Mouse (Mus musculus): Measurements from ENCODE around the gene Hsf5.

The Hsf5 gene

DNA sequence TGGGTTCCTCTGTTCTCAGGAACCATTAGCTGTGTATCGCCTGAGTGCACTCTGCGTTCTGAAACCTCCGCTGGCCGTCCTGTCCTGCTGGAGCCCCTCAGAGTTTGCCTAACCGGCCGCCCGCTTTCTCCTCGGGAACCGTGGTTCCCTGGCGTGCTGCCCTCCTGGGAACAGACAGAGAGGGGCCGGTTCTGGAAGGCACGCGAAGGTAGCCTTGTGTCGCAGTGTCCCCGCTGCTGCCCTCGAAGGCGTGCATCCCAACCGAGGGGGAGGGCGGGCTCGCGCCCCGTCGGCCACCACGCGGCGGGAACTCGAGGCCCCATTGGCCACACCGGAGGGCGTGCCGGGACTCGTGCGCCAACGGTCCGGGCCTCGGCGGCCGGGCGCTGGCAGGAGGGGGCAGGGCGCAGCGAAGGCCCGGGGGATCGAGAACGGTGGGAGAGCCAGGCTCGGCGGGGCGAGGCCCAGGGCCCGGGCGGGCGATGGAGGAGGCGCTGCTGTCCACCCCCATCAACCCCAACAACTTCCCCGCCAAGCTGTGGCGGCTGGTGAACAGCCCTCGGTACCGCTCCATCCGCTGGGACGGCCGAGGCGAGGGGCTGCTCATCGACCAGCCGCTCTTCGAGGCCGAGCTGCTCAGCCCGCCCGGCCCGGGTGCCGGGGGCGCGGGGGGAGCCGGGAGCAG is at the start of gene Hsf5:
Gene Hsf5 (plus strand): TSS at position 375 of the 685 bp plus-strand sequence.
- DNase-seq (ENCODE audit: low spot score in 2 of 2): no peak

DNA sequence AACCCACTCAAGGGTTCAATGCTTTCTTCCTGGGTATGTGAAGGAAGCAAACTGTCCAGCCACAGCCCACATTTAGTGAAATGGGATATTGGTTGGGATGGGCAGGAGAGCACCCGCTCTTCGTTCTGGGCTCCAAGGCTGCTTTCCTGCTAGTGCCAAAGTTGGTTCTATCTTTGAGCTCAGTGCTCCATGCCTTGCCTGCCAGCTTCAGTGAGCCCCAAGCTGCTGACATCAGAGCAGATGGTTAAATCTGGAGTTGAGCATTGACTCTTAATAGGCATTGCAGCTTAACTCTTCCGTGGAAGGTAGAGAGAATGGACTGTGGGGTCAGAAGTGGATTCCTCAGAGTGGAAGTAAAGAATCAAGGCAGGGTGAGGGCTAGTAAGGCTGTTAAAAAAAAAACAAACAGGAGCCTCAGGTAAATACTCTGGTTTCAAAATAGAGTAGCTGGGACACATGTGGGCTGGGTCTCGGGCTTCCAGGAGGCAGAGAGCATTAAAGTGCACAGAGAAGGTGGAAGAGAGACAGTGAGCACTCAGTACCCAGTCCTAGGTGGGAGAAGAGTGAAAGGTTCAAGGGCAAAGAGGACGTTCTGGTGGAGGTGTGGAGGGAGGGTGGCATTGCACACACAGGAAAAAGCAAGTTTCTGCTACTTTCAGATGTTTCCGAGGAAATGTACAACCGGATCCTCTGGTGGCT is 48.6 kb upstream of the Hsf5 start, which contains the start of gene Sept4:
Gene Sept4 (plus strand): TSS at position 649 of the 699 bp plus-strand sequence.
- DNase-seq (ENCODE audit: low spot score in 2 of 2): no peak

DNA sequence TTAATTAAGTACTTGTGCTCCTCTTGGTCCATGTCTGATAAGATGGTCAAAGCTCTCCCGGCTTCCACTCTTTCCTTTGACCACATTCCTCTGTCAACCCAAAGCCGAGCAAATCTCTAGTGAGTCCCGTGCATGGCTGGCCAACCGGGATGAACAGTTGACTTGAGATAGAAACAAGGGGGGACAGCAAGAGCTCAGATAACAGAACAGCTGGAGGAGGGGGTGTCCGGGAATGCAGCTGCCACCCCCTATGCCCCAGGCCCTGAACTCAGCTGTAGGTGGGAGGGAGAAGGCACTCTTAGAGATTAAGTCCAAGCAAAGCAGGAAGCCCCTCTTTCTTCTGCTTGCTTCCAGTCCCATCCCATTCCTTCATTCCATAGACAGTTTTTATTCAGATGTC is 46.2 kb upstream of the Hsf5 start:
- no peak for DNase-seq (ENCODE audit: low spot score in 2 of 2)

DNA sequence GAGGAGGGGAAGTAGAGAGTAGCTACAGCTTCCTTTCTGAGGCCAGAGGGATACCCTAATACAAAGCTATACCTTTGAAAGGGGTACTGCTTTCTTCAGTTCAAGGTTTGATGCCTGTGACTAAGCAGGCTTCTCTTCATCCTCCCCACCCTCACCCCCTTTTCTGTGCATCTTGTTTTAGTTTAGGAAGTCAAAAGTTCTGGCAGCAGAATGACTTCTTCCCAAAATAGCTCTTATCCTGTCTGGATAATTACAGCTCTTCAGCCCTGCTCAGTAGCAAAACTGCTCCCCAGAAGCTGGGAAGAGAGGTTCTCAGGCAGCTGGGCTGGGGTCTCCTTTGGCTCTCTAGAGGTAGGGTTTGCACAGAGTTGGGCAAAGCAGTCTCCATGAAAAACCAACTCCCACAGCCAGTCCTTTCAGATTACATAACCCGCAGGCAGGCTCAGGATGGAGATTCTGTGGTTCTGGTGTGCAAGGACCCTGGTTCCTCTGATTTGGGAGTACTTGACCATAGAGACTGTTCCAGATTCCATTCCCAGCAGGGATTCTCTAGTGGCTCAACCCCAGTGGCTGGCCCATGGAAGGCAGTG is 45.5 kb upstream of the Hsf5 start:
- DNase-seq (ENCODE audit: low spot score in 2 of 2): no peak

DNA sequence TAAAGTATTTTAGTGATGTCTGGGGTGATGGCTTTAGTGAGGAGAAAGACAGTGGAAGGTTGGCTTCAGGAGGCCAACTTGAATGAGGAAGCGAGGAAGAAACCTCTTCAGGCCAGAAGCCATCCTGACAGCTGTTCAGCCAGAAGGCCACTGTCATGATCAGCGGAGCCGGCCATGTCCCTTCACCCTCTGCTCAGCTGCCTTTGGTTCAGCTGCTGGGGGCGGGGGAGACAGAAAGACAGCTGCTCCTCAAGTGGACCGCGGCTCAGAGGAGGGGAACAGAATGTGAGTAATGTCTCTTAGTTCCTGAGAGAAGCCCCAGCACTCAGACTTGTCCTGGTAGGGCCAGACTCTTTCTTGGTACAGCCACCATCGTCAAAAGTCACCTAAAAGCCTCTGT is 43.2 kb upstream of the Hsf5 start:
- DNase-seq (ENCODE audit: low spot score in 2 of 2): no peak

DNA sequence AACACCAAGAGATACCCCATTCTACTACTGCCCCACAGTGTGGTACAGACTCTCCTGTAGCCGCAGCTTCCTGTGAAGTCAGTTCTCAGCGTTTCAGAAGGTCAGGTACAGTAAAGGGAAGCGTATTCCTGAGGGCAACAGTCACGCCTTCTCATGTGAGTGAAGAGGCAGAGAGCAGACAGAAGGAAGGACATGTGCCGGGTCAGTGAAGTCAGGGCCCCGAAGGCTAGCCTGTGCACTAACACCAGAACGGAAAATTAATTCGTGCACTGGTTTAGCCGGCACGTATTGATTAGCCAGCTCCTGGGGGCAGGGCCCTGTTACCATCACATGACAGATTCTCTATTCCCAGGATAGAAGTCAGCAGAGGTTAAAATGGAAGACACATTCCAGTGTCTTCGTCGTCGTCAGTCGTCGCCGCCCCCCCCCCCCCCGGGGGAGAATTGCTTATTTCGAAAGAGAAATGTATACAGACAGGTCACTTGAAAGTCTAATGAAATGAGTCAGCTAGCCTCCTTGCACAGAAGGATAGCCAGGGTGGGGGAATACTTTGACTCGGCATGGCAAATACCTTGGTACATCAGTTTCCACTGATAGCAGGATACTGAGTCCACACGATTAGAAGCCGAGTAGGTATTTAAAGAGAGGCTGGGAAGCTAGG is 42.3 kb upstream of the Hsf5 start:
- DNase-seq (ENCODE audit: low spot score in 2 of 2): no peak

DNA sequence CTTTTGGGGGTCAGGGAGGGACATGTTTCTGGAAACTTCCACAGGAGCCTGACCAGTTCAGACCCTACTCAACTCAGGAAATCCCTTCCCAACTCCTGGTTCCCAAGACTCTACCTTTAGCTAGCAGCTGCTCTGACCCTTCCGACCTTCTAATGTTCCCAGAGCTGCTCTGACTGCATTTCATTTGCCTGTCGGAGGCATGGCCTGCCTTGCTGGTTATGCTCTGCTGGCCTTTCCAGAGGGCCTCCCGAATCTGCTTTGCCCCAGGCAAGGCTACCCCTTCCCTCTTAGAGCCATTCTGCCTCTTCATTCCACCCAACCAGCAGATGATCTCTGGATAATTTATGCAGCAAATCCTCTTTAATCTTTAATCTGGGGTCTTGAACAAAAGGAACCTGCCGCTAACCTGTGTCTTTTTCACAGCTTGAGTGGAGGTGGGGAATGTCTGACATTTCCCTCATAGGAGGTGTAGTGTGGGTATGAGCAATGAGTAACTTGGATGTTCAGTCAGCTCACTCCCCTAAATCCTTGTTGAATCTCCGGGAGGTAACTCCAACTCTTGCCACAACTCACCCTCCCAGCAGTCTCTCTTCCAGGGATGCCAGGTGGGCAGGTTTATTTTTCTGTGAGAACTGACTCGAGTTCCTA is 39.2 kb upstream of the Hsf5 start:
- no peak for DNase-seq (ENCODE audit: low spot score in 2 of 2)

DNA sequence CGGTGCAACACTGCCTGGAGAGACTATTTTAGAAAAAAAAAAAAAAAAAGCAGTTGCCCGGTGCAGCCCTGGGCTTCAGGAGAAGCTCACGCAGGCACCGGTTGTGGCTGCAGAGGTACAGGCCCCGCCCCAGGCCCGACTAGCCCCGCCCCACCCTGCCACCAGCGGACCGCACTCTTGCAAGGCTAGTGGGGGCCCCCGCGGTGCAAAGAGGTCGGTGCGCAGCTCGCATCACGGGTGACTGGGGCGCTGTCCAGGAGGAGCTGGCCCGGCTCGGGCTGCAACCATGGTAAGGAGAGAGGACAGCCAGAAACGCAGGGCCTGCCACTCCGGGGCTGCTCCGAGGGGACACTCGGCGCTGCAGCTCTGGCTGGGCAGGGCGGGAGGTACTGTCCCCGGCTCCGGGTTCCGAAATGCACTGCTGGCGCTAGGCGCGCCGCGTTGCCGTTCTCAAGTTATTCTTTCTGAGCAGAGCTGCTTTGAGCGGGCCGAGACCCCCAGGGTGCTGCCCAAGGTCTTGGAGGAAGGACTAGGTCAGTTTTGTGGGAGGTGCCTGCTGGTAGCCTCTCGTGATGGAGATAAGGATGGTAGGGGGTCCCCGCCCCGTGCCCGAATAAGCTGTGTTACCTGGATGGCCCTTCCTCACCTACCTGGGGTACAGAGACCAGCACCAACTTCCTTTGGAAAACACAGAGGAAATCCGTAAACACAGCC is 38.6 kb upstream of the Hsf5 start:
- DNase-seq (ENCODE audit: low spot score in 2 of 2): peak; percentile 39 to 51

DNA sequence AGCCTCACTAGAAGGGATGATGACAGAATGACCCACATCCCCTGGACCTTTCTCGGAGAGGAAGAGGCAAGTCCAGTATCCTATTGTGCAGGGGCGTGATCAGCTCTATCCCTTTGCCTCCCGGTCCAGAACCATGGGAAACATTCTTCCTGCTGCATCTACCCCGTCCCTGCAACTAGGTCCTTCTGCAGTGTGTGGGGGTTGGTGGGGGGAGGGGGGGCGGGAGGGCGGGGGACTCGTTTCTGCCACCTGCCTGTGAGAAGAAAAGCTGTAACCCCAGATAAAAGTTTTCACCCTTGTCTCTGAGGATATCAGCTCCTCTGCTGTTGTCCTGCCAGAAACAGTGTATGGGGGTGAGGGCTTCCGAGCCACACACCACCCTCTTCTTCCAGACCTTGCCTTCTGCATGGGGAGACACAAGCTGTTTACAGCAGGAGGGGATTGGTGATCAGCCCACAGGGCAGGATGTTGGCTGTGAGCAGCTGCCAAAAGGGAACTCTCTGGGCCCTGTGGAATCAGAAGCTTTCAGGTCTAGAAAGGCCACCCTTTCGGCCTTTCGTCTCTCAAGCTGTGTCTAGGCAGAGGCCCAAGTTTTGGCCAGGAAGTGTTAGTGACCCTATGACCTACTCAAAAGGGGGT is 37.9 kb upstream of the Hsf5 start:
- DNase-seq (ENCODE audit: low spot score in 2 of 2): peak in 1 of 2 experiments; percentile 40

DNA sequence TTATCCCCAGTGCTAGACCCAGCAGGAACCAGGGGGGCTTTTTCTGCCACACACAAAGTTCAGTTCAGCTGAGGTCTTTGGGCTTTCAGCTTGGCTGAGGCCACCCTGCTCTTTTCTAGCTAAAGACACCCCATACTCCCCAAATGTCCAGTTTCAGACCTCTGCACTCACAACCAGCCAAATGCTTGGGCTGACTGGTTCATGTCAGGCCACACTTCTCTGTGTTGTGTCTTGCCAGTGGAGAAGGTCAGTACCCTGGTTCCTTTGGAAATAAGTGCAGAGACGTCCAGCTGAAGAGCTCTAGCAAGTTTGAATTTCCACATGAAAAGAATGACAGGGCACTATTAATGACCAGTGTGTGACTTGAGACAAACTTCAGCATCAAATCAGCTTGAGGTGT is 37.3 kb upstream of the Hsf5 start:
- DNase-seq (ENCODE audit: low spot score in 2 of 2): no peak

DNA sequence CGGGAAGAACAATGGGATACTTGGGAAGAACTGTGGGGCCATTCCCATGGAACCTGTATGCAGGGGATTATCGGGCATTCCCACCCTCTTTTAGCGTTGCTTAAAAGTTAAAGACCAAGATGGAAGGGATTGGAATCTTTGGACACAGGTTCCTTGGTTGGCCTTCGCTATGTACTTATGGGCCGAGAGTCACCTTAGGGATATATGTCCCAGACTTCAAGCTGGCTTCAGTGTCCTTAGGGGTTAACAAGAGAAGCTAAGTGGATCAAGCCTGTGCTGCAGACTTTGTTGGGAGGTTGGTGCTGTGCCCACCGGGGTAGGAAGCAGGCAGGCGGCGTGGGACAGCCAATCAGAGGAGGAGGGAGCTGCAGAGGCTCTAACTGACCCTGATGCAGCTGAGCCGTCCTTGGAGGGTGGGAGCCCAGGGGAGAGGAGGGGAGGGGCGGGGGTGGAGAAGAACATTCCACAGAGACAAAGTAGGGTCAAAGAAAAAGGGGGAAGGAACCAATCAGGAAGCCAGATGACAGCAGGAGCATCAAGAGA is 36.4 kb upstream of the Hsf5 start:
- no peak for DNase-seq (ENCODE audit: low spot score in 2 of 2)

DNA sequence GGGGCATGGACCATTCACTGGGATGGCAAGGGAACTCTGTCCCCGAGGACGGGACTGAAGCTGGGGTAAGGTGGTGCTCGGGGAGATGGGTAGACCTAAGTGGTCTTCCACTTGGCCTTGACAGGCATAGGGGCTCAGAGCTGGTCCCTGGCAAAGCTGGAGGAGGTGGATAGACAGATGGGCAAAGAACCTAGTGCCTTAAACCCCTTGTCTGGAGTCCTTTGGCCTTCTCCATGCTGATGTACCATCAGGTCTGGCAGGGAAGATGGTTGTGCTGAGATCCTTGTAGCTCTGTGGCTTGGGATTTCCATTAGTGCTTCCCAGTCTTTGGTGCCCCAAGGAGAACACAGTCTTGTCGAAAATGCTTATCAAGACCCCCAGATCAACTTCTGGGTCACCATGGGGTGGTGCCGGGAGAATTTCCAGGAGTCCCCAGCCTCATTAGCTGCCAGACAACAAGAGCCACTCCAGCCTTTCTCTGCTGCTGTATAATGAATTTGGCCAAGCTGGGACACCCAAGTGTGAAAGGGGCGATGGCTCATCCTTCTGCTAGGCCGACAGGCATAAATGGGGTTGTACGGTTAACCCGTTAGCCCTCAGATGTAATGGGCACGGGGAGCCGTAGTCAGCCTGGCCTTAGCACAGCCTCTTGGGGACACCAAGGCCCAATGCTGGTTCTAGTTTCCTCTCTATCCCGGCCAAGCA is 35.7 kb upstream of the Hsf5 start:
- no peak for DNase-seq (ENCODE audit: low spot score in 2 of 2)

DNA sequence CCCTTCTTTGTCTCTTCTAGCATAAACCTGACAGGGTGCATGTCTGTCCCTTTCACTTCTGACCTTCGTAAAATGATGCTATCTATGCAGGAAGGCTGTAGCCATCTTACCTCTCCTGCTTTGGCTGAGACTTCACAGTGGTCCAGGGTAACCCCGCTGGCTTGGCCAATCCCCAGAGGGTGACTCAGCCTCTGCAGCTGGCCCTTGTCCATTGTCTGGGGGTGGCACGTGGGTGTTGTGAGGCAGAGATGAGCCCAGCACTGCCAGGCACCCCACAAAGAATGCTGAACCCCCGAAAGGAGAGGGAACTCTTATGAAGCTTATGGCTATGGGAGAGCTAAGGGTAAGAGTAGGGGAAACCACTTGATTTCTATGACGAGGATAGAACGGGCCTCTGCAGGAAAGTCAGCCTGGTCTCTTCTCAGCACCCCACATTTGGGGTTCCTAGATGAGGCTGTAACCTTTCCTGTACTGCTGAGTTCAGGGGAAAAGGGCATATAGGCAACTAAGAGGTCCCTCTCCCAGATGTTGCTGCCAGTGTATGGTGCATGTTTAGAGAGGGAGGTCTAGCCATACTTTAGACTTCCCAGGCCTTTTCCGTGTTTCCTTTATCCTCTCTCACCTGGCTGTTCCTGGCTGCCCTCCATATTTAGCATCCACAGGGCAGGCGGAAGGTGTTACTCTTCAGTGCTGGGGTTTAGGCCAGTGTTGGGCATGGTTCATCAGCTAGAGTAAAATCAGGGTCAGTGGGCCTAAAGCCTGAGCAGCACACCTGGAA is 34.8 kb upstream of the Hsf5 start:
- no peak for DNase-seq (ENCODE audit: low spot score in 2 of 2)

DNA sequence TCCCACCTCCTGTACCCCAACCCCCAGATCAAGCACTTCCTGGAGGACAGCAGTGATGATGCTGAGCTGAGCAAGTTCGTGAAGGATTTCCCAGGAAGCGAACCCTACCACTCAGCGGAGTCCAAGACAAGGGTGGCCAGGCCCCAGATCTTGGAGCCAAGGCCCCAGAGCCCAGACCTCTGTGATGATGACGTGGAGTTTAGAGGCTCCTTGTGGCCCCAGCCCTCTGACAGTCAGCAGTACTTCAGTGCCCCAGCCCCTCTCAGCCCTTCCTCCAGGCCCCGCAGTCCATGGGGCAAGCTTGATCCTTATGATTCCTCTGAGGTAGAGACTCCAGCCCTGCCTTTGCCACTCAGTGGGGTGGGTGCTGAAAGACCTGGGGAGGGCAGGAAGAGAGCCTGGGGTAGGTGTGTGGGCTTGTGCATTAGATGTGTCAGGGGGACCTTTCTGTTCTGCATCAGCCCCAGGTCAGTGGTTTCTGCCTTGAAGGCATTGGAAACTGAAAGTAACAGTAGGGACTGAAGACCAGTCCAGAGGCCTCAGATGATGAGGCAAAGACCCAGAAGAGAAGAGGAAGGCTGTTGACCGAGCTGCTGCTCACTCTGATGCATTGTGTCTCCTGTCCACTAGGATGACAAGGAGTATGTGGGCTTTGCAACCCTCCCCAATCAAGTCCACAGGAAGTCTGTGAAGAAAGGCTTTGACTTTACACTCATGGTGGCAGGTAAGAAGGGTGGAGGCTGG is 33.5 kb upstream of the Hsf5 start:
- no peak for DNase-seq (ENCODE audit: low spot score in 2 of 2)

DNA sequence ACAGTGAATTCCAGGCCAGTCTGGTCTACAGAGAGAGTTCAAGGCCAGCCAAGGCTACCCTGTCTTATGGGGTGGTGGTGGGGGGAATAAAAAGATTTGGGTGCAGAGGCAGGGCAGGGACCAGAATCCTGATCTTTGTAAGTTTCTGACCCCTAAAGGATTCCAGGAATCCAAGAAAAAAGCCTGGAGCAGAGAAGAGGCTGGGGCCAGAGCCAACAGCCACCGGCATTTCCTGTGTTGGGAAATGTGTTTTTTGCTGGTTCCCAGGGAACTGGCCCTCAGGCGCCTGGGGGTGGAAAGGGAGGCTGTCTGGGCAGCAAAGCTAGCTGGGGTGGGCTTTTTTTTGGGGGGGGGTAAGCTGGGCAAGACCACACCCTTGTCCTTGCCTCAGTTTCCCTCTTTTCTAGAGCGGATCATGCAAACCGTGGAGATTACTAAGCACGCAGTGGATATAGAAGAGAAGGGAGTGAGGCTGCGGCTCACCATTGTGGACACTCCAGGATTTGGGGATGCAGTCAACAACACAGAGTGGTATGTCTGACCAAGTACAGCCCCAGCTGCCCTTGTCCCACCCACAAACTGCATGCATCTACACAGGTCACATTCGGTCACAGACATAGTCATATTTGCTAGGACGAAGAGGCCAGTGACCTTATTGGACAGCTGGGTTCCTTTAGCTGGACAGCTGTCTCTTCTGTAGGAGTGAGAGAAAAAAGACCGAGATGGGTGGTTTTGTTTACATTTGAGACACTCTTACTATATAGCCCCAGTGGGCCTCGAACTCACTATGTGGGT is 32.1 kb upstream of the Hsf5 start:
- DNase-seq (ENCODE audit: low spot score in 2 of 2): no peak

DNA sequence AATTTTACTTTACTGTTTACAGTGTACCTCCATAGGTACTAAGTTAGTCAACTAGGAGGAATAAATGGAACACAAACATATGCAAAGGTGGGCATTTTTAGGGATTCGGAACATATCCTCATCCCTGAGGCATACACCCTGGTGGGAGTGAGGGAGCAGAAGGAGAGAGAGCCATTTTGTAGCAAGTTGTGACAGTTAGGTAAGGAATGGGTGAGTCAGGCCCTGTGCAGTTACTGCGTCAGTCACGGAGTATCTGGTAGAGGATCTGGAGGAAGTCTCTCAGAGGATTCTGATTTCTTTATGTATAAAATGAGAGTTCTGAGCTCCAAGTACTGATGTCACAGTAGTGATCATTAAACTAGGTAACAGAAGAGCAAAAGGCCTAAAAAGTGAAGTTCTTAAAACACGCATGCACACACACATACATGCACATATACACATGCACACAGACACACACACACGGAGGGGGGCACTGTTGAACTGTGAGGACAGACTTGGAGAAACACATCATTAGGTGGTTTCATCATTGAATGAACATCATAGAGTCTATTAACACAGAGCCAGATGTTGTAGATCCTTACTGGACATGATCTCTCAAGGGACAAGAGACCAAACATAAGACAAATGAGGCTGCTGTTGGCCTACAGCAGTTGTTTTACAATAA is 29.6 kb upstream of the Hsf5 start:
- no peak for DNase-seq (ENCODE audit: low spot score in 2 of 2)

DNA sequence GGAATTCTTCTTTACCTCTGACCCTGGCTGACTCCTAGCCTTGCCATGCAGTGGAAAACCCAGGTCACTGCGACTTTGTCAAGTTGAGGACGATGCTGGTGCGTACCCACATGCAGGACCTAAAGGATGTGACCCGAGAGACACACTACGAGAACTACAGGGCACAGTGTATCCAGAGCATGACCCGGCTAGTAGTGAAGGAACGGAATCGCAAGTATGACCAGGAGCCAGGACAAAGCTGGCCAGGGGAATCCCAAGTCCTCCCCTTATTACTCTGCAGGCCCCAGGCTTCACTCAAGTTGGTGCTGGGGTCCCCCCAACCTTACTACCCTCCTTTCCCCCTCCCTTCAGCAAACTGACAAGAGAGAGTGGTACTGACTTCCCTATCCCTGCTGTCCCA is 27.4 kb upstream of the Hsf5 start:
- no peak for DNase-seq (ENCODE audit: low spot score in 2 of 2)
